Mouse (Mus musculus) limb, embryonic 14.5 days (tissue): ENCODE measurements around the gene Syt16. TPM values are rescaled to one million over a fixed set of nuclear protein-coding genes. Genes with fewer than 3 reads are reported as not detected.
A peak's percentile ranks its signal among the peaks of the same experiment; 100 is the strongest.

Experiments
- ATAC-seq: fragments of 200-750 bp; cut with Nextera tagmentation; 2 replicates; pipeline ENCODE4 v1.8.0; 2017; ENCODE audit warnings: low read depth, moderate number of reproducible peaks, moderate TSS enrichment; ENCODE audit not compliant: low FRiP score
- DNase-seq: peaks from one replicate; pipeline ENCODE4 v3.0.0-alpha.2; 2015; ENCODE audit warnings: low spot score
- H3K27ac ChIP-seq: fragments of 300-500 bp; sonication (generic); replicated peaks from 2 replicates; pipeline ENCODE4 v1.5.1; 2014; ENCODE audit warnings: low read depth, mild to moderate bottlenecking, low read length, moderate library complexity, mixed read lengths
- H3K27me3 ChIP-seq: fragments of 300-500 bp; sonication (generic); 2 replicates; pipeline ENCODE4 v1.6.1; 2014; ENCODE audit warnings: low read length, mixed read lengths; ENCODE audit not compliant: control insufficient read depth, insufficient read depth
- H3K36me3 ChIP-seq: fragments of 300-500 bp; sonication (generic); 2 replicates; pipeline ENCODE4 v1.6.1; 2014; ENCODE audit warnings: mild to moderate bottlenecking, low read length, moderate library complexity, mixed read lengths; ENCODE audit not compliant: control insufficient read depth, insufficient read depth
- H3K4me1 ChIP-seq: fragments of 300-500 bp; sonication (generic); 2 replicates; pipeline ENCODE4 v1.6.1; 2014; ENCODE audit warnings: antibody characterized with exemption, low read length, mixed read lengths; ENCODE audit not compliant: control insufficient read depth, insufficient read depth
- H3K4me2 ChIP-seq: fragments of 300-500 bp; sonication (generic); replicated peaks from 2 replicates; pipeline ENCODE4 v1.6.1; 2014; ENCODE audit warnings: low read depth, mild to moderate bottlenecking, low read length, moderate library complexity; ENCODE audit not compliant: severe bottlenecking
- H3K4me3 ChIP-seq: fragments of 300-500 bp; sonication (generic); replicated peaks from 2 replicates; pipeline ENCODE4 v1.5.1; 2014; ENCODE audit warnings: low read length
- H3K9ac ChIP-seq: fragments of 300-500 bp; sonication (generic); 2 replicates; pipeline ENCODE4 v1.6.1; 2014; ENCODE audit warnings: mild to moderate bottlenecking, low read depth, low read length, moderate library complexity; ENCODE audit not compliant: severe bottlenecking
- H3K9me3 ChIP-seq: fragments of 300-500 bp; sonication (generic); 2 replicates; pipeline ENCODE4 v1.6.1; 2016; ENCODE audit warnings: low read length; ENCODE audit not compliant: control insufficient read depth
- POLR2A ChIP-seq: fragments of 200-500 bp; IDR thresholded peaks from 2 replicates; pipeline ENCODE4 v1.8.0; 2012; ENCODE audit warnings: inconsistent platforms, mild to moderate bottlenecking, moderate library complexity, borderline replicate concordance; ENCODE audit not compliant: insufficient read depth, insufficient read length; ENCODE audit errors: extremely low read depth
- WGBS: fragments of 180-500 bp; shearing (Covaris S2); extraction: QIAGEN DNeasy Blood & Tissue Kit; methylation state at CpG from one replicate; pipeline ENCODE4 v1.1.7; 2014; 5-methylcytosine and 5-hydroxymethylcytosine counted together
- polyA plus RNA-seq, 2 experiments: library from polyadenylated mRNA; depleted of rRNA in 1 of 2; stranded (reverse) in 1 of 2; unstranded in 1 of 2; fragments of >200 nt; fragmentation: Nextera tagmentation in 1 of 2; extraction: Ambion mirVana in 1 of 2; gene quantifications; 2 replicates each; pipeline versions ENCODE4 v1.2.1 to v1.2.3; 2012 to 2014

The Syt16 gene
- polyA plus RNA-seq, 2 experiments = 2.8 to 4.3 TPM

- no peak overlapping the region for H3K27ac ChIP-seq
- WGBS = 79% methylated on average over 5 of the region's 5 CpGs
- H3K4me3 ChIP-seq = no peak overlapping the region
- H3K36me3 ChIP-seq = no peaks in the 10 kb centered on the region
- DNase-seq (no peak), ATAC-seq (no peak)
- H3K4me1 ChIP-seq = no peaks in the 10 kb centered on the region
- H3K4me2 ChIP-seq = no peak overlapping the region
- H3K27me3 ChIP-seq = no peaks in the 10 kb centered on the region
- no peaks in the 10 kb centered on the region for H3K9me3 ChIP-seq
- TF ChIP-seq POLR2A = no peak
- H3K9ac ChIP-seq = no peak overlapping the region
These were observed 279.8 kb downstream of the Syt16 start for GRCm38 (mm10) chr12:74277265-74277664.

GRCm38 (mm10) chr12:74281403-74281802 is 283.9 kb downstream of the Syt16 start:
- H3K4me2 ChIP-seq = no peak overlapping the region
- H3K36me3 ChIP-seq = no peaks in the 10 kb centered on the region
- no peak overlapping the region for H3K4me3 ChIP-seq
- H3K9ac ChIP-seq = no peak overlapping the region
- 79% methylated on average over 4 of the region's 4 CpGs for WGBS
- no peak for TF ChIP-seq POLR2A
- H3K4me1 ChIP-seq = peaks cover 10% of the 10 kb centered on the region
- DNase-seq (no peak), ATAC-seq (no peak)
- peaks cover 24% of the 10 kb centered on the region for H3K27me3 ChIP-seq
- H3K9me3 ChIP-seq = no peaks in the 10 kb centered on the region
- no peak overlapping the region for H3K27ac ChIP-seq

- peaks cover 10% of the 10 kb centered on the region for H3K4me1 ChIP-seq
- H3K4me3 ChIP-seq = no peak overlapping the region
- H3K36me3 ChIP-seq = no peaks in the 10 kb centered on the region
- peaks cover 24% of the 10 kb centered on the region for H3K27me3 ChIP-seq
- TF ChIP-seq POLR2A = no peak
- H3K4me2 ChIP-seq = no peak overlapping the region
- no peak overlapping the region for H3K9ac ChIP-seq
- no peak overlapping the region for H3K27ac ChIP-seq
- no peak for ATAC-seq
- WGBS = 57% methylated on average over 1 of the region's 1 CpGs
- H3K9me3 ChIP-seq = no peaks in the 10 kb centered on the region
- no peak for DNase-seq
These were observed 285.4 kb downstream of the Syt16 start for GRCm38 (mm10) chr12:74282846-74283245.

GRCm38 (mm10) chr12:74284020-74284684 is 286.7 kb downstream of the Syt16 start:
- no peak for TF ChIP-seq POLR2A
- H3K36me3 ChIP-seq = no peaks in the 10 kb centered on the region
- peaks cover 10% of the 10 kb centered on the region for H3K4me1 ChIP-seq
- peak overlapping the region; percentile 43 for H3K4me3 ChIP-seq
- H3K9ac ChIP-seq = peak overlapping the region; percentile 47; the same call in 1 of the 2 replicates
- WGBS = under 1% methylated on average over 39 of the region's 49 CpGs
- peaks cover 24% of the 10 kb centered on the region for H3K27me3 ChIP-seq
- DNase-seq (peak; percentile 95), ATAC-seq (peak; percentile 96)
- H3K4me2 ChIP-seq = peak overlapping the region; percentile 84
- H3K27ac ChIP-seq = no peak overlapping the region
- no peaks in the 10 kb centered on the region for H3K9me3 ChIP-seq

- ATAC-seq (no peak), DNase-seq (no peak)
- Histone ChIP-seq H3K9me3 (no peaks in the 10 kb centered on the region), H3K4me3 (peak overlapping the region; percentile 43), H3K4me2 (peak overlapping the region; percentile 84), H3K36me3 (no peaks in the 10 kb centered on the region), H3K4me1 (peaks cover 10% of the 10 kb centered on the region), H3K27me3 (peaks cover 24% of the 10 kb centered on the region), H3K9ac (0 out of 2 replicates have a peak overlapping the region, but pooled peaks have one; percentile 47), H3K27ac (no peak overlapping the region)
- 6% methylated on average over 11 of the region's 11 CpGs for WGBS
- no peak for TF ChIP-seq POLR2A
These were observed 287.2 kb downstream of the Syt16 start for GRCm38 (mm10) chr12:74284685-74285054.
